Mouse (Mus musculus): ENCODE data around the gene Add1. TPM values are rescaled to one million over a fixed set of nuclear protein-coding genes. Genes with fewer than 3 reads are reported as not detected.

Add1 gene
- polyA plus RNA-seq, 1 experiment from 2014 or later: 224 TPM

GRCm38 (mm10) chr5:34608226-34608625, 34.8 kb downstream of the Add1 start:
- Histone ChIP-seq H3K9ac (ENCODE audit: low read depth, low read length) (no peak overlapping the region), H3K9me3 (ENCODE audit: control insufficient read depth, low read length) (no peaks in the 10 kb centered on the region), H3K27ac (ENCODE audit: low read depth, low read length) (no peak overlapping the region), H3K4me3 (ENCODE audit: low read length) (no peak overlapping the region), H3K4me2 (ENCODE audit: low read length) (no peak overlapping the region), H3K27me3 (replicated peaks; ENCODE audit: control insufficient read depth, insufficient read depth, low read length) (no peaks in the 10 kb centered on the region), H3K36me3 (ENCODE audit: control insufficient read depth, insufficient read depth, low read length) (peaks cover 25% of the 10 kb centered on the region), H3K4me1 (ENCODE audit: control insufficient read depth, insufficient read depth, low read depth, low read length) (no peaks in the 10 kb centered on the region)
- 73% methylated on average over 3 of the region's 3 CpGs for WGBS
- ATAC-seq: no peak

- no peak for ATAC-seq
- Histone ChIP-seq H3K4me3 (ENCODE audit: low read length) (no peak overlapping the region), H3K27ac (ENCODE audit: low read depth, low read length) (no peak overlapping the region), H3K9me3 (ENCODE audit: control insufficient read depth, low read length) (no peaks in the 10 kb centered on the region), H3K4me2 (ENCODE audit: low read length) (no peak overlapping the region), H3K4me1 (ENCODE audit: control insufficient read depth, insufficient read depth, low read depth, low read length) (no peaks in the 10 kb centered on the region), H3K9ac (ENCODE audit: low read depth, low read length) (no peak overlapping the region), H3K36me3 (ENCODE audit: control insufficient read depth, insufficient read depth, low read length) (peaks cover 24% of the 10 kb centered on the region), H3K27me3 (replicated peaks; ENCODE audit: control insufficient read depth, insufficient read depth, low read length) (no peaks in the 10 kb centered on the region)
- 88% methylated on average over 4 of the region's 4 CpGs for WGBS
Observed at GRCm38 (mm10) chr5:34609966-34610365, 36.5 kb downstream of the Add1 start.

GRCm38 (mm10) chr5:34632996-34633395, 59.5 kb downstream of the Add1 start:
- 93% methylated on average over 2 of the region's 2 CpGs for WGBS
- H3K4me1 ChIP-seq (ENCODE audit: control insufficient read depth, insufficient read depth, low read depth, low read length): peaks cover 17% of the 10 kb centered on the region
- H3K27ac ChIP-seq (ENCODE audit: low read depth, low read length): no peak overlapping the region
- no peak overlapping the region for H3K4me2 ChIP-seq (ENCODE audit: low read length)
- no peak for ATAC-seq
- no peaks in the 10 kb centered on the region for H3K9me3 ChIP-seq (ENCODE audit: control insufficient read depth, low read length)
- peaks cover 44% of the 10 kb centered on the region for H3K36me3 ChIP-seq (ENCODE audit: control insufficient read depth, insufficient read depth, low read length)
- no peak overlapping the region for H3K4me3 ChIP-seq (ENCODE audit: low read length)
- no peak overlapping the region for H3K9ac ChIP-seq (ENCODE audit: low read depth, low read length)
- no peaks in the 10 kb centered on the region for H3K27me3 ChIP-seq (replicated peaks; ENCODE audit: control insufficient read depth, insufficient read depth, low read length)

- H3K27me3 ChIP-seq (replicated peaks; ENCODE audit: control insufficient read depth, insufficient read depth, low read length): no peaks in the 10 kb centered on the region
- no peak overlapping the region for H3K27ac ChIP-seq (ENCODE audit: low read depth, low read length)
- ATAC-seq: no peak
- 71% methylated on average over 4 of the region's 4 CpGs for WGBS
- no peaks in the 10 kb centered on the region for H3K9me3 ChIP-seq (ENCODE audit: control insufficient read depth, low read length)
- H3K36me3 ChIP-seq (ENCODE audit: control insufficient read depth, insufficient read depth, low read length): peaks cover 48% of the 10 kb centered on the region
- H3K4me1 ChIP-seq (ENCODE audit: control insufficient read depth, insufficient read depth, low read depth, low read length): peaks cover 17% of the 10 kb centered on the region
- no peak overlapping the region for H3K4me3 ChIP-seq (ENCODE audit: low read length)
- no peak overlapping the region for H3K9ac ChIP-seq (ENCODE audit: low read depth, low read length)
- H3K4me2 ChIP-seq (ENCODE audit: low read length): no peak overlapping the region
Observed at GRCm38 (mm10) chr5:34633641-34634040, 60.2 kb downstream of the Add1 start.

GRCm38 (mm10) chr5:34634746-34635400, 61.4 kb downstream of the Add1 start:
- peaks cover 51% of the 10 kb centered on the region for H3K36me3 ChIP-seq (ENCODE audit: control insufficient read depth, insufficient read depth, low read length)
- H3K9me3 ChIP-seq (ENCODE audit: control insufficient read depth, low read length): no peaks in the 10 kb centered on the region
- 90% methylated on average over 13 of the region's 13 CpGs for WGBS
- H3K4me1 ChIP-seq (ENCODE audit: control insufficient read depth, insufficient read depth, low read depth, low read length): peaks cover 17% of the 10 kb centered on the region
- no peak overlapping the region for H3K4me3 ChIP-seq (ENCODE audit: low read length)
- ATAC-seq: no peak
- H3K4me2 ChIP-seq (ENCODE audit: low read length): no peak overlapping the region
- 0 out of 2 replicates have a peak overlapping the region, but pooled peaks have one; percentile 9 for H3K9ac ChIP-seq (ENCODE audit: low read depth, low read length)
- H3K27ac ChIP-seq (ENCODE audit: low read depth, low read length): no peak overlapping the region
- no peaks in the 10 kb centered on the region for H3K27me3 ChIP-seq (replicated peaks; ENCODE audit: control insufficient read depth, insufficient read depth, low read length)

GRCm38 (mm10) chr5:34635665-34636192, 62.3 kb downstream of the Add1 start:
- Histone ChIP-seq H3K9ac (ENCODE audit: low read depth, low read length) (peak overlapping the region; percentile 44), H3K27ac (ENCODE audit: low read depth, low read length) (no peak overlapping the region), H3K27me3 (replicated peaks; ENCODE audit: control insufficient read depth, insufficient read depth, low read length) (no peaks in the 10 kb centered on the region), H3K36me3 (ENCODE audit: control insufficient read depth, insufficient read depth, low read length) (peaks cover 50% of the 10 kb centered on the region), H3K4me2 (ENCODE audit: low read length) (peak overlapping the region; percentile 92), H3K9me3 (ENCODE audit: control insufficient read depth, low read length) (no peaks in the 10 kb centered on the region), H3K4me3 (ENCODE audit: low read length) (peak overlapping the region; percentile 68), H3K4me1 (ENCODE audit: control insufficient read depth, insufficient read depth, low read depth, low read length) (peaks cover 17% of the 10 kb centered on the region)
- 67% methylated on average over 10 of the region's 10 CpGs for WGBS
- ATAC-seq: no peak; the same call in 1 of the 2 replicates

GRCm38 (mm10) chr5:34636481-34637287, 63.2 kb downstream of the Add1 start, which contains the start of gene Mfsd10:
Gene Mfsd10 (minus strand): TSS chr5:34637212.
- Histone ChIP-seq H3K27ac (ENCODE audit: low read depth, low read length) (peak within 1 kb of the TSS; percentile 90), H3K27me3 (replicated peaks; ENCODE audit: control insufficient read depth, insufficient read depth, low read length) (no peaks in the 10 kb centered on the region), H3K9ac (ENCODE audit: low read depth, low read length) (peak within 1 kb of the TSS; percentile 87), H3K4me2 (ENCODE audit: low read length) (peak within 1 kb of the TSS; percentile 92), H3K4me1 (ENCODE audit: control insufficient read depth, insufficient read depth, low read depth, low read length) (peaks cover 17% of the 10 kb centered on the region), H3K36me3 (ENCODE audit: control insufficient read depth, insufficient read depth, low read length) (peaks cover 43% of the 10 kb centered on the region), H3K4me3 (ENCODE audit: low read length) (peak within 1 kb of the TSS; percentile 68), H3K9me3 (ENCODE audit: control insufficient read depth, low read length) (no peaks in the 10 kb centered on the region)
- ATAC-seq: peak; percentile 92
- WGBS: under 1% methylated on average over 48 of the region's 48 CpGs

- Histone ChIP-seq H3K4me2 (ENCODE audit: low read length) (no peak overlapping the region), H3K36me3 (ENCODE audit: control insufficient read depth, insufficient read depth, low read length) (peaks cover 38% of the 10 kb centered on the region), H3K9me3 (ENCODE audit: control insufficient read depth, low read length) (no peaks in the 10 kb centered on the region), H3K27me3 (replicated peaks; ENCODE audit: control insufficient read depth, insufficient read depth, low read length) (no peaks in the 10 kb centered on the region), H3K9ac (ENCODE audit: low read depth, low read length) (peak overlapping the region; percentile 87; the same call in 1 of the 2 replicates), H3K4me1 (ENCODE audit: control insufficient read depth, insufficient read depth, low read depth, low read length) (peaks cover 17% of the 10 kb centered on the region), H3K4me3 (ENCODE audit: low read length) (no peak overlapping the region; the same call in 1 of the 2 replicates), H3K27ac (ENCODE audit: low read depth, low read length) (no peak overlapping the region; the same call in 1 of the 2 replicates)
- WGBS: 86% methylated on average over 7 of the region's 7 CpGs
- ATAC-seq: no peak
Observed at GRCm38 (mm10) chr5:34637591-34638156, 64.2 kb downstream of the Add1 start.

GRCm38 (mm10) chr5:34641991-34642390, 68.5 kb downstream of the Add1 start:
- no peak overlapping the region for H3K9ac ChIP-seq (ENCODE audit: low read depth, low read length)
- no peak for ATAC-seq
- no peaks in the 10 kb centered on the region for H3K27me3 ChIP-seq (replicated peaks; ENCODE audit: control insufficient read depth, insufficient read depth, low read length)
- WGBS: 93% methylated on average over 3 of the region's 3 CpGs
- H3K4me1 ChIP-seq (ENCODE audit: control insufficient read depth, insufficient read depth, low read depth, low read length): peaks cover 5% of the 10 kb centered on the region; the same call in 1 of the 2 replicates
- no peak overlapping the region for H3K27ac ChIP-seq (ENCODE audit: low read depth, low read length)
- H3K9me3 ChIP-seq (ENCODE audit: control insufficient read depth, low read length): no peaks in the 10 kb centered on the region
- no peak overlapping the region for H3K4me2 ChIP-seq (ENCODE audit: low read length)
- no peak overlapping the region for H3K4me3 ChIP-seq (ENCODE audit: low read length)
- peaks cover 46% of the 10 kb centered on the region for H3K36me3 ChIP-seq (ENCODE audit: control insufficient read depth, insufficient read depth, low read length)

Measured in hindbrain, embryonic 16.5 days (tissue).